Mouse (Mus musculus): ENCODE data around the gene Rapgef4.
A peak's percentile ranks its signal among the peaks of the same experiment; 100 is the strongest.

Gene Rapgef4

GRCm38 (mm10) chr2:72148647-72149046, 167.6 kb downstream of the Rapgef4 start:
- no peak for DNase-seq (ENCODE audit: low spot score)

GRCm38 (mm10) chr2:72149059-72149458, 168.0 kb downstream of the Rapgef4 start:
- peak; percentile 75 for DNase-seq (ENCODE audit: low spot score)

GRCm38 (mm10) chr2:72151792-72152554, 170.9 kb downstream of the Rapgef4 start:
- DNase-seq (ENCODE audit: low spot score), result no peak

- no peak for DNase-seq (ENCODE audit: low spot score)
Measured at GRCm38 (mm10) chr2:72152746-72153145, 171.7 kb downstream of the Rapgef4 start.

GRCm38 (mm10) chr2:72153851-72154250, 172.8 kb downstream of the Rapgef4 start:
- DNase-seq (ENCODE audit: low spot score), result no peak

- no peak for DNase-seq (ENCODE audit: low spot score)
Measured at GRCm38 (mm10) chr2:72155102-72155773, 174.2 kb downstream of the Rapgef4 start.

GRCm38 (mm10) chr2:72156484-72156883, 175.4 kb downstream of the Rapgef4 start:
- no peak for DNase-seq (ENCODE audit: low spot score)

GRCm38 (mm10) chr2:72157561-72157960, 176.5 kb downstream of the Rapgef4 start:
- DNase-seq (ENCODE audit: low spot score), result no peak

GRCm38 (mm10) chr2:72158045-72158444, 177.0 kb downstream of the Rapgef4 start:
- no peak for DNase-seq (ENCODE audit: low spot score)

- no peak for DNase-seq (ENCODE audit: low spot score)
Measured at GRCm38 (mm10) chr2:72158691-72159225, 177.7 kb downstream of the Rapgef4 start.

GRCm38 (mm10) chr2:72159281-72159680, 178.2 kb downstream of the Rapgef4 start:
- DNase-seq (ENCODE audit: low spot score), result no peak

GRCm38 (mm10) chr2:72165136-72165854, 184.3 kb downstream of the Rapgef4 start:
- no peak for DNase-seq (ENCODE audit: low spot score)

- DNase-seq (ENCODE audit: low spot score), result no peak
Measured at GRCm38 (mm10) chr2:72169451-72170100, 188.5 kb downstream of the Rapgef4 start.

GRCm38 (mm10) chr2:72170546-72170945, 189.5 kb downstream of the Rapgef4 start:
- DNase-seq (ENCODE audit: low spot score), result no peak

- DNase-seq (ENCODE audit: low spot score), result no peak
Measured at GRCm38 (mm10) chr2:72171204-72171603, 190.2 kb downstream of the Rapgef4 start.

GRCm38 (mm10) chr2:72173010-72173409, 192.0 kb downstream of the Rapgef4 start:
- DNase-seq (ENCODE audit: low spot score), result no peak

GRCm38 (mm10) chr2:72173844-72174243, 192.8 kb downstream of the Rapgef4 start:
- no peak for DNase-seq (ENCODE audit: low spot score)

- DNase-seq (ENCODE audit: low spot score), result no peak
Measured at GRCm38 (mm10) chr2:72175536-72175935, 194.5 kb downstream of the Rapgef4 start.

- DNase-seq (ENCODE audit: low spot score), result no peak
Measured at GRCm38 (mm10) chr2:72175971-72176370, 194.9 kb downstream of the Rapgef4 start.

- DNase-seq (ENCODE audit: low spot score), result no peak
Measured at GRCm38 (mm10) chr2:72177214-72178023, 196.4 kb downstream of the Rapgef4 start.

GRCm38 (mm10) chr2:72178025-72178424, 197.0 kb downstream of the Rapgef4 start:
- DNase-seq (ENCODE audit: low spot score), result no peak
